Mouse (Mus musculus) embryonic facial prominence, embryonic 13.5 days (tissue): Measurements from ENCODE around the gene Bmp7. TPM values are rescaled to one million over a fixed set of nuclear protein-coding genes. Genes with fewer than 3 reads are reported as not detected.

Source experiments
- ATAC-seq: fragments of 200-750 bp; cut with Nextera tagmentation; 2 replicates; pipeline ENCODE4 v1.8.0; 2017; ENCODE audit warnings: low read depth; ENCODE audit not compliant: insufficient number of reproducible peaks, insufficient read depth, low FRiP score, low TSS enrichment
- H3K27ac ChIP-seq: fragments of 300-500 bp; sonication (generic); 2 replicates; pipeline ENCODE4 v1.5.1; 2015; ENCODE audit warnings: moderate library complexity, mild to moderate bottlenecking, inconsistent platforms
- H3K27me3 ChIP-seq: fragments of 300-500 bp; sonication (generic); 2 replicates; pipeline ENCODE4 v1.6.1; 2015; ENCODE audit warnings: mild to moderate bottlenecking, inconsistent platforms
- H3K36me3 ChIP-seq: fragments of 300-500 bp; sonication (generic); 2 replicates; pipeline ENCODE4 v1.6.1; 2015; ENCODE audit warnings: mild to moderate bottlenecking, inconsistent platforms
- H3K4me1 ChIP-seq: fragments of 300-500 bp; sonication (generic); 2 replicates; pipeline ENCODE4 v1.6.1; 2015; ENCODE audit warnings: inconsistent platforms
- H3K4me2 ChIP-seq: fragments of 300-500 bp; sonication (generic); 2 replicates; pipeline ENCODE4 v1.6.1; 2015; ENCODE audit warnings: moderate library complexity, mild to moderate bottlenecking, inconsistent platforms
- H3K4me3 ChIP-seq: fragments of 300-500 bp; sonication (generic); 2 replicates; pipeline ENCODE4 v1.5.1; 2015; ENCODE audit warnings: mild to moderate bottlenecking, inconsistent platforms
- H3K9ac ChIP-seq: fragments of 300-500 bp; sonication (generic); 2 replicates; pipeline ENCODE4 v1.6.1; 2015; ENCODE audit warnings: mild to moderate bottlenecking, inconsistent platforms
- H3K9me3 ChIP-seq: fragments of 300-500 bp; sonication (generic); 2 replicates; pipeline ENCODE4 v1.6.1; 2016; ENCODE audit warnings: inconsistent platforms
- WGBS: fragments of 180-500 bp; shearing (Covaris S2); methylation state at CpG from one replicate; pipeline ENCODE4 v1.1.7; 2015; ENCODE audit warnings: mixed read lengths; 5-methylcytosine and 5-hydroxymethylcytosine counted together
- polyA plus RNA-seq: library from polyadenylated mRNA; unstranded; fragments of >200 nt; fragmentation: Nextera tagmentation; extraction: Ambion mirVana; gene quantifications from 2 replicates; pipeline ENCODE4 v1.2.1, GENCODE M21; 2015

Bmp7 gene
- polyA plus RNA-seq, 1 experiment from 2014 or later, result 43.6 TPM

GRCm38 (mm10) chr2:172845536-172846310, 94.4 kb downstream of the Bmp7 start:
- H3K9ac ChIP-seq, result no peak overlapping the region
- peaks cover 66% of the 10 kb centered on the region for H3K4me1 ChIP-seq
- no peaks in the 10 kb centered on the region for H3K9me3 ChIP-seq
- H3K36me3 ChIP-seq, result no peaks in the 10 kb centered on the region
- H3K4me2 ChIP-seq, result peak overlapping the region; percentile 31
- H3K27me3 ChIP-seq, result no peaks in the 10 kb centered on the region
- peak; percentile 54; the same call in 1 of the 2 replicates for ATAC-seq
- peak overlapping the region; percentile 91 for H3K27ac ChIP-seq
- no peak overlapping the region for H3K4me3 ChIP-seq
- 24% methylated on average over 31 of the region's 31 CpGs for WGBS

GRCm38 (mm10) chr2:172843903-172844302, 96.2 kb downstream of the Bmp7 start:
- Histone ChIP-seq H3K9me3 (no peaks in the 10 kb centered on the region), H3K4me2 (no peak overlapping the region), H3K4me1 (peaks cover 64% of the 10 kb centered on the region), H3K36me3 (no peaks in the 10 kb centered on the region), H3K27ac (0 out of 2 replicates have a peak overlapping the region, but pooled peaks have one; percentile 14), H3K4me3 (no peak overlapping the region), H3K9ac (no peak overlapping the region), H3K27me3 (no peaks in the 10 kb centered on the region)
- no peak for ATAC-seq
- WGBS, result 78% methylated on average over 9 of the region's 9 CpGs

DNA sequence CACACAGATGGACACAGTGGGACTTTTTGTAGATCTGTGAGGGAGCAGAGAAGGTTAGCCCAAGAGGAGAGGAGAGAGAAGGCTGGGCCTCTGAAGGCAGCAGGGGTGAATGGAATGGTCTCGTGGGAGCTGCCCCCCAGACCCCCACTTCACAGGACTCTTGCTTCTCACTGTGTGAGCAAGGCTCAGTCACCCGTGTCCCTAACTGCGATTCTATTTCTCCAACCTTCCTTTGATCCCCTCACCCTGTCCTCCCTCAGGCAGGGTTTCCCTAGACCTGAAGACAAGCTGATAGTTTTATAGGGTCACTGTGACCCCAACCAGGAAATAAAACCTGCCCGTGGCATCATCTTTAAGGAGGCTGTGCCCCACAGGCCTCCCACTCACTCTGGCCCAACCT, 97.8 kb downstream of the Bmp7 start:
- ATAC-seq, result no peak
- Histone ChIP-seq H3K27me3 (no peaks in the 10 kb centered on the region), H3K4me2 (no peak overlapping the region), H3K36me3 (no peaks in the 10 kb centered on the region), H3K4me1 (peaks cover 65% of the 10 kb centered on the region), H3K9ac (no peak overlapping the region), H3K4me3 (no peak overlapping the region), H3K9me3 (no peaks in the 10 kb centered on the region), H3K27ac (no peak overlapping the region)
- WGBS, result 73% methylated on average over 4 of the region's 4 CpGs

GRCm38 (mm10) chr2:172840905-172841750, 99.0 kb downstream of the Bmp7 start:
- Histone ChIP-seq H3K9ac (no peak overlapping the region), H3K36me3 (no peaks in the 10 kb centered on the region), H3K4me1 (peaks cover 54% of the 10 kb centered on the region), H3K4me2 (no peak overlapping the region; the same call in 1 of the 2 replicates), H3K9me3 (no peaks in the 10 kb centered on the region), H3K4me3 (no peak overlapping the region), H3K27me3 (no peaks in the 10 kb centered on the region), H3K27ac (no peak overlapping the region; the same call in 1 of the 2 replicates)
- no peak for ATAC-seq
- WGBS, result 26% methylated on average over 11 of the region's 11 CpGs

GRCm38 (mm10) chr2:172839317-172839980, 100.7 kb downstream of the Bmp7 start:
- Histone ChIP-seq H3K9ac (no peak overlapping the region), H3K4me1 (peaks cover 38% of the 10 kb centered on the region), H3K27me3 (no peaks in the 10 kb centered on the region), H3K27ac (no peak overlapping the region), H3K36me3 (no peaks in the 10 kb centered on the region), H3K4me3 (no peak overlapping the region), H3K4me2 (no peak overlapping the region), H3K9me3 (no peaks in the 10 kb centered on the region)
- WGBS, result 33% methylated on average over 10 of the region's 10 CpGs
- no peak for ATAC-seq

DNA sequence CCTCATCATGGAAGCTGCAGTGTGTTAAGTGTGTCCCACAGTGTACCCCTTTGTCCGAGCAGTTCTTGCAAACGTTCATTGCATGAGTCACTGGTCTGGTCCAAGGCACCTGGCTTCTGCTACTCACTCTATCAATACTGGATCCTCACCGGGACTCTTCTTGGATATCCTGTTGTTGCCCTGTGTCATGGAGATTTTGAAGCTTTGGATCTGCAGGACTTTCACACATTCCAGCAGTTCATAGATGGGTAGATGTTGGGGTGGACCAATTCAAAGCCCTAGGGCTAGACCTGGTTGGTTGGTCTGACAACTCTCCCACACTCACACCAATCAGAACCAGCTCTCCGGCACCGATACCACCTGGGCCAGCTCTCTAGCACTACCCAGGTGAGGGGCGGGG, 103.6 kb downstream of the Bmp7 start:
- Histone ChIP-seq H3K4me3 (no peak overlapping the region), H3K27me3 (no peaks in the 10 kb centered on the region), H3K9ac (no peak overlapping the region), H3K4me2 (no peak overlapping the region), H3K27ac (no peak overlapping the region), H3K4me1 (peaks cover 47% of the 10 kb centered on the region), H3K9me3 (no peaks in the 10 kb centered on the region), H3K36me3 (no peaks in the 10 kb centered on the region)
- ATAC-seq, result no peak
- 79% methylated on average over 6 of the region's 6 CpGs for WGBS

DNA sequence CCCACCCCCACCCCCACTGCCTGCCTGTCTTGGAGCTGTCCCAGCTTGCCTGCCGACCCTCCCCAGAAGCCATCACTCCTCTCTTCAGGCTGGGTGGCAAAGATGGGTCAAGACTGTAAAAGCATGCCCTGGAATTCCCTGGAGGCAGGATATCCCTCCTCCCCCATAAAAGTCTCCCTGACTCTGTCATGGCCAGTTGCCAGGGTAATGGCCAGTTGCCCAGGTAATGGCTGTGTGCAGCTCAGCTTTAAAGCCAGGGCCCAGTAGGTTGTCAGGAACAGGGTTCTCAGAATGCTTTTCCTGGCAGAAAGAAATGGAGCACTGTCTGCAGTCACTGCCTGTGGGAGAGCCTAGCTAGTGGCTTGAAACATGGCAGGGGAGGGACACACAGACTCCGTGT, 106.9 kb downstream of the Bmp7 start:
- Histone ChIP-seq H3K27ac (peak overlapping the region; percentile 41), H3K36me3 (no peaks in the 10 kb centered on the region), H3K9ac (no peak overlapping the region; the same call in 1 of the 2 replicates), H3K4me1 (peaks cover 41% of the 10 kb centered on the region), H3K4me2 (no peak overlapping the region), H3K4me3 (no peak overlapping the region), H3K9me3 (no peaks in the 10 kb centered on the region), H3K27me3 (0 out of 2 replicates have a peak, but pooled peaks cover 2% of the 10 kb centered on the region)
- 0 out of 2 replicates have a peak, but pooled peaks have one; percentile 15 for ATAC-seq
- 25% methylated on average over 2 of the region's 2 CpGs for WGBS

- Histone ChIP-seq H3K9me3 (no peaks in the 10 kb centered on the region), H3K27ac (peak overlapping the region; percentile 33; the same call in 1 of the 2 replicates), H3K4me3 (no peak overlapping the region), H3K27me3 (0 out of 2 replicates have a peak, but pooled peaks cover 2% of the 10 kb centered on the region), H3K36me3 (no peaks in the 10 kb centered on the region), H3K9ac (no peak overlapping the region), H3K4me1 (peaks cover 43% of the 10 kb centered on the region), H3K4me2 (no peak overlapping the region)
- no peak for ATAC-seq
- WGBS, result 14% methylated on average over 5 of the region's 5 CpGs
Measured at GRCm38 (mm10) chr2:172831762-172832161, 108.4 kb downstream of the Bmp7 start.

DNA sequence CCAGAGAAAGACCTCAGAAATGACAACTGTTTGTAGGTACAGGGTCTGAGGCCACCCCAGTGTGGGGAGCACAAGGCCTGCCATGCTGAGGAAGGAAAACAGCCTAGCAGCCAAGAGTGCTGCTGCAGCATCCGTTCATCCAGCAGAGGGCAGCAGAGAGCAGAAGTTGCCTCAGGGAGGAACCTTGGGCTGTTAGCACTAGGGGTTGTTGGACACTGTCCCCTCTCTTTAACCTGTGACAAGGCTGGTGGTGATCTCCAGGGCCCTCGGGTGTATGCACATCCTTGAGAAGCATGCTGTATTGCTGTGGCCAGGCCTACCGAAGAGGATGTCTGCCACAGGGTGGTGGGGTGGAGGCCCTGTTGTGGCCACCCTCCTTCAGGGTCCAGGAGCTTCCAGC, 109.0 kb downstream of the Bmp7 start:
- Histone ChIP-seq H3K4me1 (peaks cover 43% of the 10 kb centered on the region), H3K4me3 (no peak overlapping the region), H3K9ac (no peak overlapping the region), H3K27me3 (peaks cover 6% of the 10 kb centered on the region; the same call in 1 of the 2 replicates), H3K9me3 (no peaks in the 10 kb centered on the region), H3K36me3 (no peaks in the 10 kb centered on the region), H3K27ac (peak overlapping the region; percentile 33; the same call in 1 of the 2 replicates), H3K4me2 (no peak overlapping the region)
- peak; percentile 18; the same call in 1 of the 2 replicates for ATAC-seq
- WGBS, result 9% methylated on average over 3 of the region's 3 CpGs

GRCm38 (mm10) chr2:172828229-172828628, 111.9 kb downstream of the Bmp7 start:
- no peak overlapping the region for H3K27ac ChIP-seq
- no peak overlapping the region for H3K4me2 ChIP-seq
- no peak overlapping the region for H3K4me3 ChIP-seq
- peaks cover 26% of the 10 kb centered on the region for H3K27me3 ChIP-seq
- ATAC-seq, result no peak
- H3K4me1 ChIP-seq, result peaks cover 57% of the 10 kb centered on the region
- H3K36me3 ChIP-seq, result no peaks in the 10 kb centered on the region
- H3K9ac ChIP-seq, result no peak overlapping the region
- no peaks in the 10 kb centered on the region for H3K9me3 ChIP-seq
- 42% methylated on average over 5 of the region's 5 CpGs for WGBS

DNA sequence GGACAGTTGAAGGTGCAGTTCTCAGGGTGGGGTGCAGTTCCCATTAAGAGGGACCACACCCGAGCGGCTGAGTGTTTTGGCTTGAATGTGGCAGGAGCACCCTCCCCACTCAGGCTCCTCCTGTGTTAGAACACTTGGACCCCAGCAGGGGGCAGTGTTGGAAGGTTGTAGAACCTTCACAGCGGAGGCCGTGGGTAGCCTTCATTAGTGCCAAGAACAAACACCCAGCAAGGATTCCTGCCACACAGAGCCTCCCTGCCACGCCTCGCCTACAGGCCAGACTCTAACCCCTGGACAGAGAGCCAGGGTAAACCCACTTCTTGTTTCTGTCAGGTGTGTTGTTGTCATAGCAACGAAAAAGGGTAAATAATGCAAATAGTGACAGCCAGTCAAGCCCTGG, 112.6 kb downstream of the Bmp7 start:
- H3K4me1 ChIP-seq, result peaks cover 51% of the 10 kb centered on the region
- no peak overlapping the region for H3K4me2 ChIP-seq
- no peak overlapping the region for H3K4me3 ChIP-seq
- peaks cover 30% of the 10 kb centered on the region for H3K27me3 ChIP-seq
- no peaks in the 10 kb centered on the region for H3K9me3 ChIP-seq
- no peak for ATAC-seq
- WGBS, result 59% methylated on average over 7 of the region's 7 CpGs
- no peak overlapping the region for H3K27ac ChIP-seq
- no peaks in the 10 kb centered on the region for H3K36me3 ChIP-seq
- H3K9ac ChIP-seq, result no peak overlapping the region
